Comparison of ENCODE assay signal across 9 mouse cellular contexts in genomic region chr5:121948302-121949049, GRCm38 (mm10).
DNase-seq lines count a peak whose midpoint lies in the region; ATAC-seq and TF ChIP-seq lines count a peak whose summit lies in the region.
"Had no signal": no experiment of that assay in that cellular context is flagged by ENCODE, and none has a peak within 500 bp of the region (broad histone marks: within the 10 kb centered on the region; RNA-seq: fewer than 3 reads in every experiment).

No protein-coding gene starts in this region.

- WGBS in cerebellum, adult 2 months: 15% methylated on average over 44 of the region's 44 CpGs
- WGBS in forebrain, embryonic 15.5 days: 1% methylated on average over 44 of the region's 44 CpGs
- under 1% methylated on average over 44 of the region's 44 CpGs for WGBS in intestine, embryonic 14.5 days
- 9% methylated on average over 44 of the region's 44 CpGs for WGBS in liver, embryonic 11.5 days
- WGBS in neural tube, embryonic 15.5 days: under 1% methylated on average over 44 of the region's 44 CpGs

- no peak for TF ChIP-seq CTCF in cerebellum, adult 2 months (IDR thresholded peaks at IDR 0.05; ENCODE audit: borderline replicate concordance, insufficient read depth, low read depth, low read length)

- peak; percentile 72 for ATAC-seq in forebrain, embryonic 15.5 days (replicated peaks)
- ATAC-seq in intestine, embryonic 14.5 days (replicated peaks; ENCODE audit: low FRiP score, low TSS enrichment, low read depth): peak; percentile 88
- no peak for ATAC-seq in liver, embryonic 11.5 days (replicated peaks; ENCODE audit: low FRiP score)
- peak; percentile 69 for ATAC-seq in neural tube, embryonic 15.5 days (ENCODE audit: low FRiP score)

- H3K4me2 ChIP-seq in forebrain, embryonic 15.5 days (replicated peaks): peak overlapping the region; percentile 53
- H3K4me2 ChIP-seq in intestine, embryonic 14.5 days (ENCODE audit: low read length): peak overlapping the region; percentile 52
- peak overlapping the region; percentile 59 for H3K4me2 ChIP-seq in liver, embryonic 11.5 days
- peak overlapping the region; percentile 60 for H3K4me2 ChIP-seq in neural tube, embryonic 15.5 days

- peak overlapping the region; percentile 44 for H3K9ac ChIP-seq in forebrain, embryonic 15.5 days (replicated peaks)
- peak overlapping the region; percentile 2; the same call in 1 of the 2 replicates for H3K9ac ChIP-seq in intestine, embryonic 14.5 days (ENCODE audit: low read length)
- no peak overlapping the region for H3K9ac ChIP-seq in liver, embryonic 11.5 days (ENCODE audit: low read depth, low read length)
- peak overlapping the region; percentile 42 for H3K9ac ChIP-seq in neural tube, embryonic 15.5 days (replicated peaks)

- no peaks in the 10 kb centered on the region for H3K36me3 ChIP-seq in forebrain, embryonic 15.5 days
- H3K36me3 ChIP-seq in intestine, embryonic 14.5 days (ENCODE audit: control insufficient read depth, insufficient read depth, low read length): no peaks in the 10 kb centered on the region
- no peaks in the 10 kb centered on the region for H3K36me3 ChIP-seq in liver, embryonic 11.5 days (ENCODE audit: control insufficient read depth, insufficient read depth, low read length)
- no peaks in the 10 kb centered on the region for H3K36me3 ChIP-seq in neural tube, embryonic 15.5 days

- no peaks in the 10 kb centered on the region; the same call in 1 of the 2 replicates for H3K27me3 ChIP-seq in cerebellum, adult 2 months (ENCODE audit: control insufficient read depth, insufficient read depth, low read length)
- no peaks in the 10 kb centered on the region for H3K27me3 ChIP-seq in forebrain, embryonic 15.5 days
- no peaks in the 10 kb centered on the region for H3K27me3 ChIP-seq in intestine, embryonic 14.5 days (replicated peaks; ENCODE audit: control insufficient read depth, insufficient read depth, low read length)
- peaks cover 27% of the 10 kb centered on the region for H3K27me3 ChIP-seq in liver, embryonic 11.5 days (replicated peaks; ENCODE audit: control insufficient read depth, insufficient read depth, low read length)
- 0 out of 2 replicates have a peak, but pooled peaks cover 4% of the 10 kb centered on the region for H3K27me3 ChIP-seq in neural tube, embryonic 15.5 days (replicated peaks)

- DNase-seq in frontal cortex, postnatal 10 days (ENCODE audit: low spot score in 2 of 2): peak; percentile 48 to 50
- no peak for DNase-seq in frontal cortex, postnatal 36 days (ENCODE audit: low spot score in 2 of 2)
- DNase-seq in cerebellum, adult 2 months: peak; percentile 45 to 47
- DNase-seq in intestine, embryonic 14.5 days (ENCODE audit: low spot score): peak; percentile 85
- peak; percentile 54 for DNase-seq in liver, embryonic 11.5 days (ENCODE audit: low spot score)
- no peak for DNase-seq in adipocyte (ENCODE audit: low spot score)

- no peak overlapping the region for H3K27ac ChIP-seq in cerebellum, adult 2 months (ENCODE audit: insufficient read depth, low read length)
- peak overlapping the region; percentile 90 for H3K27ac ChIP-seq in forebrain, embryonic 15.5 days (replicated peaks)
- peak overlapping the region; percentile 76 for H3K27ac ChIP-seq in intestine, embryonic 14.5 days (ENCODE audit: low read depth)
- H3K27ac ChIP-seq in liver, embryonic 11.5 days (ENCODE audit: low read depth, low read length): peak overlapping the region; percentile 62; the same call in 1 of the 2 replicates
- peak overlapping the region; percentile 85 for H3K27ac ChIP-seq in neural tube, embryonic 15.5 days (replicated peaks)

- peak overlapping the region; percentile 35 for H3K4me3 ChIP-seq in cerebellum, adult 2 months (replicated peaks; ENCODE audit: insufficient read depth, low read depth, low read length)
- H3K4me3 ChIP-seq in forebrain, embryonic 15.5 days: peak overlapping the region; percentile 34
- H3K4me3 ChIP-seq in intestine, embryonic 14.5 days (ENCODE audit: low read depth, low read length): peak overlapping the region; percentile 16
- peak overlapping the region; percentile 28 for H3K4me3 ChIP-seq in liver, embryonic 11.5 days (ENCODE audit: low read depth, low read length)
- peak overlapping the region; percentile 31 for H3K4me3 ChIP-seq in neural tube, embryonic 15.5 days (replicated peaks)
- H3K4me3 ChIP-seq: erythroblast, embryonic 14.5 days had no signal

- no peaks in the 10 kb centered on the region for H3K9me3 ChIP-seq in forebrain, embryonic 15.5 days
- H3K9me3 ChIP-seq in intestine, embryonic 14.5 days (ENCODE audit: control insufficient read depth, low read length): no peaks in the 10 kb centered on the region
- H3K9me3 ChIP-seq in liver, embryonic 11.5 days (ENCODE audit: control insufficient read depth, low read length): no peaks in the 10 kb centered on the region
- H3K9me3 ChIP-seq in neural tube, embryonic 15.5 days (replicated peaks): no peaks in the 10 kb centered on the region

- H3K4me1 ChIP-seq in cerebellum, adult 2 months (ENCODE audit: control insufficient read depth, insufficient read depth, low read length): peaks cover 17% of the 10 kb centered on the region
- peaks cover 35% of the 10 kb centered on the region for H3K4me1 ChIP-seq in forebrain, embryonic 15.5 days
- H3K4me1 ChIP-seq in intestine, embryonic 14.5 days (replicated peaks; ENCODE audit: control insufficient read depth, insufficient read depth, low read length): peaks cover 38% of the 10 kb centered on the region
- peaks cover 22% of the 10 kb centered on the region for H3K4me1 ChIP-seq in liver, embryonic 11.5 days (replicated peaks; ENCODE audit: control insufficient read depth, insufficient read depth, low read length)
- peaks cover 48% of the 10 kb centered on the region for H3K4me1 ChIP-seq in neural tube, embryonic 15.5 days

- no peak for TF ChIP-seq POLR2A in cerebellum, adult 2 months (IDR thresholded peaks at IDR 0.05; ENCODE audit: borderline replicate concordance, insufficient read depth, low read length)

Comparison
In these comparisons a context has a peak if more than half of its experiments do, and no peak if none do; other contexts are left out.
1. DNase-seq: peak in frontal cortex, postnatal 10 days (2 of 2), cerebellum, adult 2 months (2 of 2), intestine, embryonic 14.5 days (single experiment) and liver, embryonic 11.5 days (single experiment); none in frontal cortex, postnatal 36 days (0 of 2) and adipocyte (single experiment).
2. Peak in every context shown above with its lines, with median percentiles within 50 percentile points of each other: H3K4me3 ChIP-seq and H3K4me2 ChIP-seq.